Mouse (Mus musculus): ENCODE data around the gene Eif5a. TPM values are rescaled to one million over a fixed set of nuclear protein-coding genes. Genes with fewer than 3 reads are reported as not detected.
A peak's percentile ranks its signal among the peaks of the same experiment; 100 is the strongest.
"Not testable (repeated sequence)": the region's sequence is repeated elsewhere in the genome, so short reads cannot be mapped to it uniquely, and the experiment has no call there.

The Eif5a gene
- polyA plus RNA-seq, 1 experiment from 2014 or later, result 1,800 TPM

- peak overlapping the region; percentile 87 for H3K4me2 ChIP-seq
- WGBS, result 3% methylated on average over 17 of the region's 17 CpGs
- no peaks in the 10 kb centered on the region for H3K27me3 ChIP-seq (ENCODE audit: control insufficient read depth, insufficient read depth, low read length)
- H3K4me3 ChIP-seq (ENCODE audit: low read depth, low read length), result peak overlapping the region; percentile 95
- peak; percentile 95 for DNase-seq (ENCODE audit: low spot score, missing footprints)
- ATAC-seq (ENCODE audit: low FRiP score), result no peak
- H3K9ac ChIP-seq (ENCODE audit: low read length), result peak overlapping the region; percentile 94
- H3K4me1 ChIP-seq (ENCODE audit: control insufficient read depth, insufficient read depth, low read length), result peaks cover 25% of the 10 kb centered on the region
- peak overlapping the region; percentile 88 for H3K27ac ChIP-seq (ENCODE audit: low read depth, low read length)
- no peaks in the 10 kb centered on the region for H3K9me3 ChIP-seq (ENCODE audit: control insufficient read depth, low read length)
- H3K36me3 ChIP-seq (ENCODE audit: control insufficient read depth, insufficient read depth, low read length), result peaks cover 21% of the 10 kb centered on the region
Observed at GRCm38 (mm10) chr11:69919661-69920265, 2.0 kb downstream of the Eif5a start.

- no peaks in the 10 kb centered on the region for H3K9me3 ChIP-seq (ENCODE audit: control insufficient read depth, low read length)
- peak overlapping the region; percentile 87 for H3K4me2 ChIP-seq
- no peak for ATAC-seq (ENCODE audit: low FRiP score)
- peak overlapping the region; percentile 95; the same call in 1 of the 2 replicates for H3K4me3 ChIP-seq (ENCODE audit: low read depth, low read length)
- H3K36me3 ChIP-seq (ENCODE audit: control insufficient read depth, insufficient read depth, low read length), result peaks cover 21% of the 10 kb centered on the region
- H3K4me1 ChIP-seq (ENCODE audit: control insufficient read depth, insufficient read depth, low read length), result peaks cover 29% of the 10 kb centered on the region
- H3K27me3 ChIP-seq (ENCODE audit: control insufficient read depth, insufficient read depth, low read length), result no peaks in the 10 kb centered on the region
- no peak for DNase-seq (ENCODE audit: low spot score, missing footprints)
- no peak overlapping the region for H3K9ac ChIP-seq (ENCODE audit: low read length)
- WGBS, result 84% methylated on average over 9 of the region's 9 CpGs
- no peak overlapping the region for H3K27ac ChIP-seq (ENCODE audit: low read depth, low read length)
Observed at GRCm38 (mm10) chr11:69919053-69919452, 2.7 kb downstream of the Eif5a start.

GRCm38 (mm10) chr11:69918118-69918517 lies 3.6 kb downstream of the Eif5a start:
- DNase-seq (ENCODE audit: low spot score, missing footprints) (no peak), ATAC-seq (ENCODE audit: low FRiP score) (no peak)
- H3K27ac ChIP-seq (ENCODE audit: low read depth, low read length), result no peak overlapping the region
- H3K4me1 ChIP-seq (ENCODE audit: control insufficient read depth, insufficient read depth, low read length), result peaks cover 34% of the 10 kb centered on the region
- H3K9ac ChIP-seq (ENCODE audit: low read length), result no peak overlapping the region
- H3K36me3 ChIP-seq (ENCODE audit: control insufficient read depth, insufficient read depth, low read length), result peaks cover 21% of the 10 kb centered on the region
- H3K9me3 ChIP-seq (ENCODE audit: control insufficient read depth, low read length), result no peaks in the 10 kb centered on the region
- no peak overlapping the region for H3K4me2 ChIP-seq
- WGBS, result 89% methylated on average over 5 of the region's 5 CpGs
- H3K4me3 ChIP-seq (ENCODE audit: low read depth, low read length), result no peak overlapping the region; the same call in 1 of the 2 replicates
- H3K27me3 ChIP-seq (ENCODE audit: control insufficient read depth, insufficient read depth, low read length), result no peaks in the 10 kb centered on the region

GRCm38 (mm10) chr11:69917379-69917948 lies 4.3 kb downstream of the Eif5a start:
- Histone ChIP-seq H3K27me3 (ENCODE audit: control insufficient read depth, insufficient read depth, low read length) (no peaks in the 10 kb centered on the region), H3K9me3 (ENCODE audit: control insufficient read depth, low read length) (no peaks in the 10 kb centered on the region), H3K4me3 (ENCODE audit: low read depth, low read length) (no peak overlapping the region), H3K4me2 (no peak overlapping the region), H3K36me3 (ENCODE audit: control insufficient read depth, insufficient read depth, low read length) (peaks cover 24% of the 10 kb centered on the region), H3K4me1 (ENCODE audit: control insufficient read depth, insufficient read depth, low read length) (peaks cover 35% of the 10 kb centered on the region), H3K27ac (ENCODE audit: low read depth, low read length) (no peak overlapping the region), H3K9ac (ENCODE audit: low read length) (no peak overlapping the region)
- 89% methylated on average over 8 of the region's 8 CpGs for WGBS
- ATAC-seq (ENCODE audit: low FRiP score) (no peak), DNase-seq (ENCODE audit: low spot score, missing footprints) (no peak)

GRCm38 (mm10) chr11:69916652-69917378 lies 4.9 kb downstream of the Eif5a start:
- Histone ChIP-seq H3K4me1 (ENCODE audit: control insufficient read depth, insufficient read depth, low read length) (peaks cover 33% of the 10 kb centered on the region), H3K36me3 (ENCODE audit: control insufficient read depth, insufficient read depth, low read length) (peaks cover 30% of the 10 kb centered on the region)
- DNase-seq (ENCODE audit: low spot score, missing footprints), result peak; percentile 72
- not testable (repeated sequence) for H3K9me3 ChIP-seq (ENCODE audit: control insufficient read depth, low read length); H3K27ac ChIP-seq (ENCODE audit: low read depth, low read length); H3K9ac ChIP-seq (ENCODE audit: low read length); H3K4me2 ChIP-seq; H3K4me3 ChIP-seq (ENCODE audit: low read depth, low read length); H3K27me3 ChIP-seq (ENCODE audit: control insufficient read depth, insufficient read depth, low read length); ATAC-seq (ENCODE audit: low FRiP score)
- WGBS, result 73% methylated on average over 7 of the region's 7 CpGs

GRCm38 (mm10) chr11:69915667-69916627 lies 5.8 kb downstream of the Eif5a start:
- Histone ChIP-seq H3K36me3 (ENCODE audit: control insufficient read depth, insufficient read depth, low read length) (peaks cover 37% of the 10 kb centered on the region), H3K27me3 (ENCODE audit: control insufficient read depth, insufficient read depth, low read length) (no peaks in the 10 kb centered on the region), H3K4me1 (ENCODE audit: control insufficient read depth, insufficient read depth, low read length) (peaks cover 33% of the 10 kb centered on the region), H3K9ac (ENCODE audit: low read length) (no peak overlapping the region), H3K4me2 (peak overlapping the region; percentile 74; the same call in 1 of the 2 replicates), H3K9me3 (ENCODE audit: control insufficient read depth, low read length) (no peaks in the 10 kb centered on the region), H3K27ac (ENCODE audit: low read depth, low read length) (no peak overlapping the region), H3K4me3 (ENCODE audit: low read depth, low read length) (no peak overlapping the region)
- ATAC-seq (ENCODE audit: low FRiP score), result no peak
- peak; percentile 72 for DNase-seq (ENCODE audit: low spot score, missing footprints)
- WGBS, result 65% methylated on average over 5 of the region's 5 CpGs

GRCm38 (mm10) chr11:69914917-69915430 lies 6.8 kb downstream of the Eif5a start:
- no peak overlapping the region for H3K27ac ChIP-seq (ENCODE audit: low read depth, low read length)

GRCm38 (mm10) chr11:69914372-69914764 lies 7.4 kb downstream of the Eif5a start:
- H3K36me3 ChIP-seq (ENCODE audit: control insufficient read depth, insufficient read depth, low read length), result peaks cover 50% of the 10 kb centered on the region
- no peaks in the 10 kb centered on the region for H3K9me3 ChIP-seq (ENCODE audit: control insufficient read depth, low read length)
- no peak for ATAC-seq (ENCODE audit: low FRiP score)
- H3K4me1 ChIP-seq (ENCODE audit: control insufficient read depth, insufficient read depth, low read length), result peaks cover 29% of the 10 kb centered on the region
- peak overlapping the region; percentile 77 for H3K27ac ChIP-seq (ENCODE audit: low read depth, low read length)
- H3K9ac ChIP-seq (ENCODE audit: low read length), result peak overlapping the region; percentile 89
- H3K4me3 ChIP-seq (ENCODE audit: low read depth, low read length), result peak overlapping the region; percentile 72
- 3% methylated on average over 17 of the region's 17 CpGs for WGBS
- H3K4me2 ChIP-seq, result peak overlapping the region; percentile 74
- DNase-seq (ENCODE audit: low spot score, missing footprints), result no peak
- H3K27me3 ChIP-seq (ENCODE audit: control insufficient read depth, insufficient read depth, low read length), result no peaks in the 10 kb centered on the region

More at GRCm38 (mm10) chr11:69914917-69915430, 6.8 kb downstream of the Eif5a start:
- no peaks in the 10 kb centered on the region for H3K27me3 ChIP-seq (ENCODE audit: control insufficient read depth, insufficient read depth, low read length)
- ATAC-seq (ENCODE audit: low FRiP score) (no peak), DNase-seq (ENCODE audit: low spot score, missing footprints) (no peak)
- peak overlapping the region; percentile 89; the same call in 1 of the 2 replicates for H3K9ac ChIP-seq (ENCODE audit: low read length)
- peak overlapping the region; percentile 72 for H3K4me3 ChIP-seq (ENCODE audit: low read depth, low read length)
- peaks cover 33% of the 10 kb centered on the region for H3K4me1 ChIP-seq (ENCODE audit: control insufficient read depth, insufficient read depth, low read length)
- no peaks in the 10 kb centered on the region for H3K9me3 ChIP-seq (ENCODE audit: control insufficient read depth, low read length)
- 41% methylated on average over 9 of the region's 9 CpGs for WGBS
- peak overlapping the region; percentile 74 for H3K4me2 ChIP-seq
- H3K36me3 ChIP-seq (ENCODE audit: control insufficient read depth, insufficient read depth, low read length), result peaks cover 47% of the 10 kb centered on the region
